Mouse (Mus musculus) myocyte (in vitro differentiated cells): ENCODE results near the gene Trpm3.

Experiments
- CEBPB ChIP-seq: IDR thresholded peaks from 2 replicates; pipeline ENCODE4 v1.6.1; 2011; ENCODE audit warnings: mild to moderate bottlenecking, moderate library complexity; ENCODE audit not compliant: poor library complexity, insufficient read depth, severe bottlenecking
- E2F4 ChIP-seq: IDR thresholded peaks from one replicate; pipeline ENCODE4 v1.6.1; 2011; ENCODE audit warnings: mild to moderate bottlenecking, control low read depth, moderate library complexity; ENCODE audit not compliant: insufficient read depth
- MAX ChIP-seq: IDR thresholded peaks from one replicate; pipeline ENCODE4 v1.6.1; 2011; ENCODE audit warnings: low read depth, mild to moderate bottlenecking, control low read depth
- MYOD1 ChIP-seq, 3 experiments: IDR thresholded peaks; one replicate each; pipeline ENCODE4 v1.6.1; 2011; ENCODE audit warnings: control low read depth in 2 of 3, low read depth in 2 of 3, mild to moderate bottlenecking in 2 of 3, moderate library complexity in 1 of 3; ENCODE audit not compliant: insufficient read length in 2 of 3, control insufficient read depth in 1 of 3
- MYOG ChIP-seq, 3 experiments: IDR thresholded peaks; one replicate each; pipeline ENCODE4 v1.6.1; 2011; ENCODE audit warnings: control low read depth in 2 of 3, low read depth in 2 of 3, mild to moderate bottlenecking in 2 of 3; ENCODE audit not compliant: insufficient read length in 2 of 3, control insufficient read depth in 1 of 3, insufficient read depth in 1 of 3
- POLR2A ChIP-seq: IDR thresholded peaks from one replicate; pipeline ENCODE4 v1.6.1; 2011; ENCODE audit warnings: low read depth, mild to moderate bottlenecking, control low read depth, moderate library complexity; ENCODE audit not compliant: insufficient read length
- POLR2AphosphoS2 ChIP-seq: IDR thresholded peaks from one replicate; pipeline ENCODE4 v1.6.1; 2011; ENCODE audit warnings: low read depth, control low read depth; ENCODE audit not compliant: insufficient read length
- SRF ChIP-seq: IDR thresholded peaks from one replicate; pipeline ENCODE4 v1.6.1; 2011; ENCODE audit warnings: low read depth; ENCODE audit not compliant: control insufficient read depth, insufficient read length
- TCF12 ChIP-seq: IDR thresholded peaks from one replicate; pipeline ENCODE4 v1.6.1; 2011; ENCODE audit warnings: mild to moderate bottlenecking, control low read depth; ENCODE audit not compliant: poor library complexity, insufficient read depth, severe bottlenecking
- TCF3 ChIP-seq: IDR thresholded peaks from one replicate; pipeline ENCODE4 v1.6.1; 2011; ENCODE audit warnings: low read depth, control low read depth; ENCODE audit not compliant: insufficient read length
- USF1 ChIP-seq: IDR thresholded peaks from one replicate; pipeline ENCODE4 v1.6.1; 2011; ENCODE audit warnings: low read depth, mild to moderate bottlenecking, control low read depth, moderate library complexity

DNA sequence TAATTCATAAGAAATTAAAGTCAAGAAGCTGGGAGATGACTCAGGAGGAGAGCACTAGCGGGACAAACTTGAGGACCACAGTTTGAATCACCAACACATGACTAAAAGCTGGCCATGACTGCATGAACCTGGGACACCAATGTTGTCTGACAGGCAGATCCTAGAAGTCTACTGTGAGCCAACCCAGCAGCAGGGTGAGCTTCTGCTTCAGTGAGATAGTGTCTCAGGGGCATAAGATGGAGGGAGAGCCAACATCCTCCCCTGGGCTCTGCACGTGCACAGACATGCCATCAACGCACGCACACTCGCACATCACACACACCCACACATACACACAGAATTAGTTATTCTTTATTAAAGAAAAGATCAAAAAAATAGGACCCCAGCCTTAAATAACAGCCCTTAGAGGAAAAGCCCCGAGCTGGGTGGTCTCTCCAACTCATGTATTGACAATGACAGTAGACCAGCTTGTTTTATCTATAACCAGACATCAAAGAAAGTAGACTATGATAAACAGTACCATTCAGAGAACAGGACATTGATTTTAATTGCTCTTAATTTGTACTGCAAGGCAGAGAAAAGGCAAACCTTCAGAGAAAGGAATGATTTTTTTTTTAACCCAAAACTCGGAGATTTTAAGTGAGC is 884.6 kb downstream of the Trpm3 start:
- TF ChIP-seq MAX (no peak), POLR2A (no peak), MYOG (IDR thresholded peaks at IDR 0.05; ENCODE audit: control insufficient read depth in 1 of 3, insufficient read depth in 1 of 3, insufficient read length in 2 of 3, low read depth in 2 of 3) (no peak), USF1 (no peak), POLR2AphosphoS2 (no peak), E2F4 (no peak), TCF12 (no peak), SRF (no peak), TCF3 (no peak), MYOD1 (IDR thresholded peaks at IDR 0.05; ENCODE audit: control insufficient read depth in 1 of 3, insufficient read length in 2 of 3, low read depth in 2 of 3) (no peak), CEBPB (no peak)
